8 mouse cellular contexts compared by ENCODE assay signal in the genomic region with DNA sequence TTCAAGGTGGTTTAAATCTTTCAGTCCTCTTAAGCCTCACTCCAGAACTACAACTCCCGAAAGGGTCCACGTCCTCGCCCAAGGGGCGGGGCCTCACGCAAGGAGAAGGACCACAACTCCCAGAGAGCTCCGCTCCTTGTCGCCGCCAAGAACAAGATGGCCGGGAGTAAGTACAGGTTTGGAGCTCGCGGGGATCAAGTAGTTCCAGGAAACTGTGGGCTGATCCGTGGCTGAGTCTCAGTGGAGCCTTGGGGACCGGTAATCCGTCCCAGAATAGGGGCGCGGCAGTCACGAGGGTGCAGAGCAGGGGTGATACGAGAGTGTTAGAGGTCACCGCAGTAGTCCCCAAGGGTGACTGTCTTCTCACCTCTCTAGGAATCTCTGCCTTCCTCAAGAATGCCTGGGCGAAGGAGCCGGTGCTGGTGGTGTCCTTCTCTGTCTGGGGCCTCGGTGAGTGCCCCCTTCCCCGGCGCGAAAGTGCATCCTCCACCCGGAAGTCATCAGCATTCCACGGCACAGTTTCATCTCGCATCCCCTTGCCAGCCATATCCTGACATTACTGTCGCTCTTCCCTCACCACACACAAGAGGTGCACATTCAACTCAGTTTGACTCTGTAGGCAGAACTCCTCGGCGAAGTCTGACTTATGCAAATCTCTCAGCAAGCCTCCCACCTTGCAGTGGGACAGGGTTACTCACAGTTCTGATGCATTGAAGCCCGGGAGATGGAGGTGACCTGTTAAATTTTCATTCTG. TPM values are rescaled to one million over a fixed set of nuclear protein-coding genes. Genes with fewer than 3 reads are reported as not detected.
DNase-seq lines count a peak whose midpoint lies in the region; ATAC-seq and TF ChIP-seq lines count a peak whose summit lies in the region.

A gene (plus strand): TSS at position 132 of the 754 bp plus-strand sequence.

- no peaks in the 10 kb centered on the region for H3K4me1 ChIP-seq in cerebellum, adult 2 months (ENCODE audit: control insufficient read depth, insufficient read depth, low read length)
- H3K4me1 ChIP-seq in forebrain, postnatal 0 days (ENCODE audit: insufficient read depth), result peaks cover 4% of the 10 kb centered on the region; the same call in 1 of the 2 replicates
- 0 out of 2 replicates have a peak, but pooled peaks cover 7% of the 10 kb centered on the region for H3K4me1 ChIP-seq in lung, embryonic 15.5 days

- H3K4me2 ChIP-seq in forebrain, postnatal 0 days (ENCODE audit: low read depth), result peak within 1 kb of the TSS; percentile 79
- peak within 1 kb of the TSS; percentile 71 for H3K4me2 ChIP-seq in lung, embryonic 15.5 days

- H3K9me3 ChIP-seq in forebrain, postnatal 0 days (ENCODE audit: low read length), result no peaks in the 10 kb centered on the region
- no peaks in the 10 kb centered on the region for H3K9me3 ChIP-seq in lung, embryonic 15.5 days

- under 1% methylated on average over 32 of the region's 32 CpGs for WGBS in cerebellum, adult 2 months
- 3% methylated on average over 32 of the region's 32 CpGs for WGBS in forebrain, postnatal 0 days
- 2% methylated on average over 30 of the region's 32 CpGs for WGBS in lung, embryonic 15.5 days

- peak; percentile 87; the same call in 1 of the 2 replicates for TF ChIP-seq POLR2A in cerebellum, adult 2 months (IDR thresholded peaks at IDR 0.05; ENCODE audit: borderline replicate concordance, insufficient read depth, low read length)

- no peaks in the 10 kb centered on the region for H3K27me3 ChIP-seq in cerebellum, adult 2 months (ENCODE audit: control insufficient read depth, insufficient read depth, low read length)
- no peaks in the 10 kb centered on the region for H3K27me3 ChIP-seq in forebrain, postnatal 0 days (ENCODE audit: insufficient read depth, low read length)
- no peaks in the 10 kb centered on the region for H3K27me3 ChIP-seq in lung, embryonic 15.5 days

- H3K4me3 ChIP-seq in cerebellum, adult 2 months (replicated peaks; ENCODE audit: insufficient read depth, low read depth, low read length), result peak within 1 kb of the TSS; percentile 97
- peak within 1 kb of the TSS; percentile 74 for H3K4me3 ChIP-seq in forebrain, postnatal 0 days (ENCODE audit: low read depth, low read length)
- H3K4me3 ChIP-seq in lung, embryonic 15.5 days, result peak within 1 kb of the TSS; percentile 74

- peak within 1 kb of the TSS; percentile 87 for H3K9ac ChIP-seq in forebrain, postnatal 0 days
- peak within 1 kb of the TSS; percentile 79 for H3K9ac ChIP-seq in lung, embryonic 15.5 days

- H3K27ac ChIP-seq in cerebellum, adult 2 months (ENCODE audit: insufficient read depth, low read length), result peak within 1 kb of the TSS; percentile 80
- peak within 1 kb of the TSS; percentile 77 for H3K27ac ChIP-seq in forebrain, postnatal 0 days (ENCODE audit: low read depth, low read length)
- peak within 1 kb of the TSS; percentile 65 for H3K27ac ChIP-seq in lung, embryonic 15.5 days

- peak; percentile 99 for ATAC-seq in forebrain, postnatal 0 days
- ATAC-seq in lung, embryonic 15.5 days (ENCODE audit: borderline replicate concordance, extremely low read depth, low FRiP score, low TSS enrichment), result peak; percentile 95

- H3K36me3 ChIP-seq in forebrain, postnatal 0 days (ENCODE audit: insufficient read depth), result peaks cover 27% of the 10 kb centered on the region
- peaks cover 30% of the 10 kb centered on the region for H3K36me3 ChIP-seq in lung, embryonic 15.5 days

- peak; percentile 89 for DNase-seq in MEL-GATA-1-ER (ENCODE audit: extremely low read depth, low read depth)
- peak; percentile 87 to 92 for DNase-seq in cerebellum, adult 2 months
- peak; percentile 96 for DNase-seq in forebrain, postnatal 0 days
- peak; percentile 88 for DNase-seq in heart, postnatal 4 days
- peak; percentile 83 to 87 for DNase-seq in layer of hippocampus, adult 8-10 months (ENCODE audit: low spot score in 2 of 2)
- DNase-seq in ovary, adult 18-20 months (ENCODE audit: low spot score), result peak; percentile 81
- DNase-seq in thymus, postnatal 0 days (ENCODE audit: low spot score), result peak; percentile 94

- no peak for TF ChIP-seq CTCF in cerebellum, adult 2 months (IDR thresholded peaks at IDR 0.05; ENCODE audit: borderline replicate concordance, insufficient read depth, low read depth, low read length)
- TF ChIP-seq CTCF in forebrain, postnatal 0 days (IDR thresholded peaks at IDR 0.05; ENCODE audit: low read depth), result no peak

RNA-seq across cellular contexts. Expression of the gene that starts here (rescaled TPM):
- polyA plus RNA-seq in cerebellum, adult 2 months (2012; rRNA removed), result 426 and 441 TPM in 2 replicates
- 191 and 258 TPM in 2 replicates for total RNA-seq in forebrain, postnatal 0 days (2014; rRNA removed)
- 464 and 597 TPM in 2 replicates for polyA plus RNA-seq in forebrain, postnatal 0 days (2015; fragmentation: Nextera tagmentation; extraction: Ambion mirVana)
- total RNA-seq in heart, postnatal 4 days (2021), result 1,000 to 10,000 TPM; 1,232 to 1,303 TPM
- total RNA-seq in layer of hippocampus, adult 8-10 months (2022), result 100 to 1,000 TPM; 526 to 633 (median 592) TPM
- 479 and 491 TPM in 2 replicates for polyA plus RNA-seq in lung, embryonic 15.5 days (2015; fragmentation: Nextera tagmentation; extraction: Ambion mirVana)
- 523 and 568 TPM in 2 replicates for polyA plus RNA-seq in thymus, postnatal 0 days (2015; fragmentation: Nextera tagmentation; extraction: Ambion mirVana)

Comparison
In these comparisons a context has a peak if more than half of its experiments do, and no peak if none do; other contexts are left out.
1. Peak in every context shown above with its lines: DNase-seq, ATAC-seq, H3K4me3 ChIP-seq and H3K27ac ChIP-seq.